Mouse (Mus musculus) heart, postnatal 25 days (tissue): ENCODE results near the gene Kcnma1. TPM values are rescaled to one million over a fixed set of nuclear protein-coding genes. Genes with fewer than 3 reads are reported as not detected.

Experiments
- DNase-seq: peaks from one replicate; pipeline ENCODE4 v3.0.0; 2022; ENCODE audit warnings: low spot score
- intact Hi-C: fragments of 180-260 bp; cut with DNase I; formaldehyde crosslinking; loops from one replicate; pipeline ENCODE4 v1.15.1; 2025
- total RNA-seq, 2 experiments: library from RNA; stranded (reverse); gene quantifications; 2 replicates each; pipeline ENCODE4 v1.2.3; 2021

Kcnma1 gene
- total RNA-seq, 2 experiments from 2014 or later: 0.45 to 0.81 TPM

DNA sequence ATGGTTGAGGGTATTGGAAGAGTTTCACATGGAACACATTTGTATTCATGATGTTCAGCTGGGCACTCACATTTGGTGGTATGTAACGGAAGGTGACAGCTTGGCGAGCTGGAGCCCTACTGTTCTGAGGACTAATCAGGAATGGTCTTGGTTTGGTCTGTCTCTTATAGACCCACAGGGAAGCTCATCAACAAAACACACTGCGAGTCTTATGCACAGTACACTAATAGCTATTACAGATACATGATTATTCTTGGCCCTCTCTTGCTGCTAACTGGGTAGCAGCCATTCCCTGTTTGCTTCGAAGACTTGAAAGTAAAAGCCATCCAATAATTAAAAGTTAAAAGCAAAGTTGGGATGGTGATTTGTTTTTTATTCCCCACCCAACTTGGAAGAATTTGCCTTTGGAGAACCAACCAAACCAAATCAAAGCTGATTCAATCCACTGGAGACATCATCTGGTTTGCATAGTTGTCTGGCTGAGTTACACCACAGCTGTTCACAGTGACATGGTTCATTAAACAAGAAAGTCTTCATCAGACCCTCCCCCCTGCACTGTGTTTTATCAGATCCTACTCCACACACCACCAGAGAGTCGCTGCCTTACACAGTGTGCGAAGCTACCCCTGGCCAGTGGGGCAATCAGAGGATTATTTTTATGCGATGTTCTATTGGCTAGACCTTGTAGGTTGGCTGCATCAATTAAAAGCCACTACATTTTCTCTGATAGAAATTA, 299.7 kb downstream of the Kcnma1 start:
- intact Hi-C loops: no loop called here
- DNase-seq: no peak

DNA sequence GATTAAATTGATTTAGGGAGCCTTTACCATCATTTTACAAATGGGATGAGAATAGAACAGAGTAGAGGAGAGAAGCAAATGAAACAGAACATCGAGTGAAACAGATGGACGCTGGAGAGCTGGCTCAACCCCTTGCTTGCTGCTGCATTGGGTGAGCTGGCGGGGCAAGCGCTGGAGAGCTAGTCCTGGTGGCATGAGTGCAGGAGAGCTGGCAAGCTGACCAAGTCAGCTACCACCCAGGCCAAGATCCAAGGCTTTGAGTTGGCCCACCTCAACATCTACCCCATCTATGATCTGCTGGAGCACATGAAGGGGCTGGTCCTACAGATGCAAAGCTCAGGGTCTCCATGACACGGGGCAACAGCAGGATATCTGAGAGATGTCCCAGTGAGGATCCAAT, 301.4 kb downstream of the Kcnma1 start:
- intact Hi-C loops: no loop called here
- no peak for DNase-seq

DNA sequence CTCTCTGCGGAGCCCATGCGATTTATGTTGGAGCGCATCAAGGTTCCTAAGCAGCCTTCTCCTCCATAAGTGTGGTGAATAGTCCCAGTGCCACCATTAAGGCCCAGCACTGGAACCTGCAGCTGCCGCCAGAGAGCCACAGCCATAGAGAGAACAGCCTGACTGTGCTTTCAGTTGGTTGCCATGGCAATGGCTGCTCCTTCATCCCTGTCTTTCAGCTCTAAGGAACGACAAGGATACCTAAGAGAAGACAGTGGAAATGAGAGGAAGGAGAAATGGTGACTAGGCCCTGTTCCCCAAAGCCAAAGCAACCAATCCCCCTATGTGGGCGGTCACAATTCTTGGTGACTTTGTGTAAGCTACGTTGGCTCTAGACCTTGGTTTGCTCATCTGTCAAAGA, 303.3 kb downstream of the Kcnma1 start:
- intact Hi-C loops: no loop called here
- DNase-seq: no peak

DNA sequence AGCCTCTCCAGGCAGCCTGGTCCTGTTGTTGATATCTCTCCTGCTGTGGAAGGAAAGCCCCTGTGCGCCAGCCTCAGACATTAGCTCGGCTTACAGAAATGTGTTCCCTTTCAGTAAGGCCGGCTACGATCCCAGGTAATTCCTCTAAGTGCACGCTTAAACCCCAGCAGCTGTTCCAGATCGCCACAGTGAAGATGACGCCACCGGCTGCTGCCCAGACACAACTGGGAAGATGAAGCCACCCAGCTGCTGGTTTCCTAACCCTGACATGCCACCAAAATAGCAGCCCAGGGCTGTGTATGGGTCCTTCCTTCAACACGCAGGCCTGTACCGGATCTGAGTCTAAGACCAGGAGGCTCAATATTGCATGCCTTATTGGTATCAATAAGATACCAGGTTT, 307.5 kb downstream of the Kcnma1 start:
- no peak for DNase-seq
- intact Hi-C loops: no loop called here

DNA sequence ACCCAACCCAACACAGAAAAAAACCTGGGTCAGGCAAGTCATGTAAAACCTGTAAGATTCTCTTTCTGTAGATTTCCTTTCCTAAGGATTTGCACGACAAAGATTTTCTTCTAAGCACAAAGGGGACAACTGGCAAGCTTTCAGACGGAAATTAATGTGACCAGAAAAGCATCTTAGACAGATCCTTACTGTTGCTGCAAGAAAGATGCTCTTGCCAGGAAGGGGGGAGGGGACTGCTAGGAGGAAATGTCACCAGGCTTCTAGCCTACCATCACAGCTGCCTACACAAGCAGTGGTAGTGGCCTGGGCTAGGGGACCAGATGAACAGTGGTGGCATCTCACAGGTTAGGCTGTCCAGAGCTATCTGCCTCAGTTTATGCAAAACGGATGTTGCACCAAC, 308.6 kb downstream of the Kcnma1 start:
- intact Hi-C loops: no loop called here
- DNase-seq: no peak

DNA sequence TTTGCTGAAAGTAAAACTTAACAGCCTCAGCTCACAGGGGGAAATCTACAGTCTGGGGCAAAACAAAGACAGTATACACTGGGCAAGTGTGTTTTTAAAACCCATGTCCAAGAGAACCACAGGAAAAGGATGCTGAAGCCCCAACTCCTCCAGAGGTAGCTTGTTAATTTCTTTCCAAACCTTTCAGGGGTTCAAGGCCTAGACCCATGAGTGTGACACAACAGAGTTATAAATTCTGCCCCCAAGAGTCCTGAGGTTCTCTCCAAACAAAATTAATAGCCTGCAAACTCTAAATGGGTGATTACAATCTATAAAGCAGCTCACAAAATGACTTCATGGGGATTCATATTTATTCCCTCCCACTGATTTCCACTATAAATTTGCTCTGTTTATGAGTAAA, 310.0 kb downstream of the Kcnma1 start:
- intact Hi-C loops: no loop called here

DNA sequence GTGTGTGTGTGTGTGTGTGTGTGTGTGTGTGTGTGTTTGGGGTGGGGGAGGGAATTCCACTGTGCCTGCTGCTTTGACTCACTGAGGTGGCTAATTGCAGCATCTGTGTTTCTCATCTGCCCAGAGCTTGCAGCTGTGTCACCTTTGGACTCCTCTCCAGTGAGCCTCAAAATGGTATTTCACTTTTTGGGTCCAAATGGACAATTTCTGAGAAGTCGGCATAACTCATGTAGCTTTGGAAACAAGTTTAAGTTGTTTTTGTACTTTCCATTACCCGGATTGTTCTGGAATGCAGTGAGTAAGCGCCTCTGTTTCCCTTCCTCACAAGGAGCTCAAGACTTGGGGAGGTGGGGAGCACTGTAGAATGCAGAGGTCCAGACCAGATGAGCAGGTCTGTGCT, 317.9 kb downstream of the Kcnma1 start:
- intact Hi-C loops: no loop called here
- no peak for DNase-seq

More for the DNA sequence above, 310.0 kb downstream of the Kcnma1 start:
- no peak for DNase-seq

DNA sequence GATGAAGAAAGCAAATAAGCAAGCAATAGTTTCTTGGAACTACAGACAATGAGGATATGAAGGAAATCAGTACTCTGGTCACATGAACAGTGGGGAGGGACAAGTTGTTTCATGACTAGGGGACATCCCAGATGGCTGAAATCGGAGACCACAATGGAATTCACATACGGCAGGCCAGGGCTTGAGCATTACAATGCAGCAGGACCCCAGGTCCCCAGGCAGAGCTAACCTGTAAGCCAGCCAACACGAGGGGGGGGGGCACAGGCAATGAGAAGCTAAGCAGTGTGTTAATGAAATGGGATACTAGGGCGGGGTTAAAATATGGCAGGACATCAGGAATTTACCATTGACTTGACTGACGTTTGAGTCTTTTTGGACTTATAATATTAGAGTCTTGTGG, 324.6 kb downstream of the Kcnma1 start:
- DNase-seq: no peak
- intact Hi-C loops: no loop called here

DNA sequence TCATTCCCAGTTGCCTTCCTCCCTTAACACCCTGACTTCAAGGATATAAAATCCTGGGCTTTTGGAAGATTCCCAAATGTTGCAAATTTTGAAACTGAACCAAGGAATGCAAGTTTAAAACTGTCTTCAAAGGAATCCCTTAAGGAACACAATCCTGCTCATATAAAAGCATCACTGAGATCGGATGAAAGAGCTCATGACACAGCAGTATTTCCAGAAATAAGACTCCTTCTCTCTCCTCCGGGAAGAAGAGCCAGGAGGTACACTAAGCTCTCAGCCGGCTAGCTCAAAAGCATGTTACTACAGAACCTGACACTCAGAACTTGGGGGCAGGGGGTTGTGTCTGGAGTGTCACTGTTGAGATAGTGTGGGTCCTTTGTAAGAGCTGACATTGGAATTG, 325.8 kb downstream of the Kcnma1 start:
- intact Hi-C loops: no loop called here
- no peak for DNase-seq

DNA sequence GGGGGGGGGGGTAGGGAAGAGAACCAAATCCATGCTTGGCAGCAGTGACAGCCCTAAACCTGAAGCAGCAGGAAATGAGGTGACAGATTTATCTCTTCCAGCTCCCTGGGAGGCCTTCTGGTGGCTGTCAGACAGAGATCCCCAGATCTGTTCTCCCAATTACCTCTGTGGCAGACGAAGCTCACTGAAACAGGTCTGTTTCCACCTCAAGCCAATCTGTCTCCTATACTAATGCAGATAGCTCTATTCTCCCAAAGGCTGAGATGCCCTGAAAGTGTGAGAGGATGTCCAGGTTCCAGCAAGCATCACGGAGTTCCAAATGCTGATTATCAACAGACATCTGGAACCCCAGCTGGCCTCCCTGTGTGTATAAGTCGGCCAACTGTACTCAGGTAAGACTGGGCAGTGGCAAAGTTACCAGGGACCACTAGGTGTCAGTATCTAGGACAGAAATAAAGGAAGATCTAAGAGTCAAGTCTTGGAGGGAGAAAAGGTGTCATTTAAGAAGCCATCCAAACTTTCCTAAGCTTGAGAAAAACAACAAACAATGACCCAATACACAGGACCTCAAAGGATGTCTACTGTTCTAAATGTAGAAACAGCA, 329.7 kb downstream of the Kcnma1 start:
- intact Hi-C loops: no loop called here
- DNase-seq: no peak

DNA sequence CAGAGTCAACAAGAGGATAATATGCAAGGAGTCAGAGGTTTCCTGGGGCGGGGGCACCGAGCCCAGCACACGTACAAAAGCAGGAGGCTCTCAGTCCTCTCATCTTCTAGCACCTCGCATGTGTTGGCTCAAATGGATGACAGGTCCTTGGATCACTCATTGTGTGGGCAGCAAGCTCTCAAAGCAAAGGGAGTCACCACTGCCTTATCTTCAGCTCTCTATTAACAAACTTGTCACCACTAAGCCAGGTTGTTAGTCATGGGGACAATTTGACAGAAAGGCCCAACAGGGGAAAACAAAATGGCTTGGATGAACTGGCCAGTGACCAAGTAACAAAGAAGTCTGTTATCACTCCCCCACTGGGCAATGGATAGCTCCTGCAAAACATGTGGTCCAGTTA, 331.5 kb downstream of the Kcnma1 start:
- intact Hi-C loops: no loop called here
- DNase-seq: no peak

DNA sequence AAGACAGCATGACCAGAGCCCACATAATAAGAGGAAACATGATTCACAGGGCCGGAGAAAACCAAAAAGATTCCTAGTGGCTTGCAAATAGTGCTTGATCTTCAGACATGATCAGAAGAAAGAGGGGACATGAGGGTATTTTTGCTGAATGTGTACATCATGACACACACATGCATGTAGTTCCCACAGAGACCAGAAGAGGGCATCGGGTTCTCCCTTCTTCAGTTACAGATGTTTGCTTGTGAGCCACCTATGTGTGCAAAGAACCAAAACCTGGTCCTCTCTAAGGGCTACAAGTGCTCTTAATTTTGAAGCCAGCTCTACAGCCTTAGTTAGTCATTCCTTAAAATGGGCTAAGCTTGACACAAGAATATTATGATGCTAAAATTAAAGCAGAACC, 334.9 kb downstream of the Kcnma1 start:
- DNase-seq: no peak
- intact Hi-C loops: no loop called here

DNA sequence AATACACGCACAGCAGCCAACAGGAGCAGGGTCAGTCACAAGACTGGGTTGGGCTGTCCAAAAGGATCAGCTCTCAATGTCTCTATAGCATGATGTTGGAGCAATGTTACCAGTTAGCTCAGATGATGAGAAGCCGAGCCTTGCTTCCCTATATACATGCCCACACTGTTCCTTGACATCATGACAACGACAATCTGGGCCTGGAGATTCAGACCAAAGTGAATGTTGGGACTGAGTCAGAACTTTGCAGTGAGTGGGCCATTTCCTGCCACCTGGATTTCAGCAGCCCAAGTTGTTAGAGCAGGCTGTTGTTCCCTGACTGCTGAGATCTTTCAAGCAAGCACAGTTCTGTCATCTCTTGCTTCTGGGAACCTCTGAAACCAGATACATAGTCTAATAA, 347.9 kb downstream of the Kcnma1 start:
- DNase-seq: no peak
- intact Hi-C loops: no loop called here

DNA sequence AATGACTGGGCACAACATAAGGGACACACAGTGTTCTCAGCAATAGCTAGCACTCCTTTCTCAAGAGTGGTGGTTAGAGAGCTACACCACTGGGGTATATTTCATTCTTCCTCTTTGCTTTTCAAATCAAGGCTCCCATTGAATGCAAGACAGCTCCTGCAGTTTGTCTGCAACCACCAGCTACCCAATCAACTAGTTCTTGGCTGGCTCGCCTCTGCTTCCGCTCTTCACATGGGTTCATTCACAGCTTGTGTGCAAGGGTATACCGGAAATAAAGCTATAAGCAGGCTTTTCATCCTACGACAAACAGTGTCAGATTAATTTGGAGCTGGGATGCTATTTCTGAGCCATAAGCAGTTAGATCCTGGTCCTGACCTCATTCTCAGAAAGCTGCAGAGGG, 362.6 kb downstream of the Kcnma1 start:
- no peak for DNase-seq
- intact Hi-C loops: no loop called here

DNA sequence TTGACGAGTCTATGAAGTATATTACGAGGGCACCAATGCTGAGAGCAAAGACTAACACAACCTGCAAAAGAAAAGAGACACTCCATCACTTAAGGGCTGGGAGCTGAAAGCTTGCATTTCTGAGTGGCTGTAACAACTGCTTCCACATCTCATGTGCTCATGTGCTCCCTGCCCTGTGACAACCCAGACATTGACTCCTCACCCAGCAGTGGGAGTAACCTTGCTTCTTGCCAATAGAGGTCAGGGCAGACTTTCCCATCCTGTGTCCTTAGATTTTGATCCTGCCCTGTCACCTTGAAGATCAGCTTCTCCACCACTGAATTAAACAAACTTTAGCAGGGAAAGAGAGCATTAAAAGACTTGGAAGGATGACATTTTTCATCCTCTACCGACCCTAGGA, 364.2 kb downstream of the Kcnma1 start:
- no peak for DNase-seq
- intact Hi-C loops: no loop called here

DNA sequence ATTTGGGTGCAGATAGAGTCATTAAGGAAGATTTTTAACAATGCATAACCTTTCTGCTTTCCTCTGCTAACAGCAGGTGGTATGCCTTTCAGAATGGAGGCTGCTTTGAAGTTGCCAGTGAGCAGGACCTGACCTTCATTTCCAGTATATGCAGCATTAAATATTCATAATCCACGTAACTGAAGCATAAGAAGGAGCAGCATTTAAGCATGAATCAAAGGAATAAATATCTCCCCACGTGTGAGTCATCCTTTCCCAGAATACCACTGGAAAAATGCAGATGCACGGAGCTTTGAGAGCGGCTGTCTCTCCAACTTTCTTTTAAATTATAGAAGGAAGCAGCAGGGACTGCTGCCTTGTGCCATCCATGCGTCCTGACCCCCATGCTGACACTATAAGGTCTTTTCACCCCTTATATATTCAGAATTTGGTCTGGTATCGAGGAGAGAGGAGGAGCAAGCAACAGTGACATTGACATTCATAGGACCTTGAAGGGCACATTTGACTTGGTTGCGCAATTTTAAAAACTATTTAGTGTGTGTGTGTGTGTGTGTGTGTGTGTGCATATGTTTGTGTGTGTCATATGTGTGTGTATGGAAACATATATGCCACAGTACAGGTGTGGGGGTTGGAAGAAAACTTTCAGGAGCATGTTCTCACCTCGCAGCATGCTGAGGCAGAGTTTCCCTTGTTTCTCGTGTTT, 368.8 kb downstream of the Kcnma1 start:
- intact Hi-C loops: no loop called here
- DNase-seq: no peak

DNA sequence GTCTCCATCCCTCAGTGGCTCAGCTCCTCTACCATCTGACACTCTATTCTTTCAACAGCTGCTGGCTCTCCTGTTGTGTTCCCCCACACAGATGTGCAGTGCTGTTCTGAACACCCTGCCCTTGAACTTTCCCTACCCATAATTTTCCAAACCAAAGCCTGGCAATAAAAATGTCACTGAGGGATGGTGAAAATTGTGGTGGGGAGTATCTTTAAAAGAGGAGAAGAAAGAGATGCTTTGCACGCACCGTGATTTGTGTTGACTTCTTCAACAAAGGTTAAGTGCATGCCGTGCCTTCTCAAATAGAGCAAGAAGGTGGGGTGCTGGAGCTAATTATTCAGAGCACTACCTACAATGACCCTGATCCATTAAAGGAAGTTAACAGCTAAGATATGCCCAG, 371.1 kb downstream of the Kcnma1 start:
- DNase-seq: no peak
- intact Hi-C loops: no loop called here

DNA sequence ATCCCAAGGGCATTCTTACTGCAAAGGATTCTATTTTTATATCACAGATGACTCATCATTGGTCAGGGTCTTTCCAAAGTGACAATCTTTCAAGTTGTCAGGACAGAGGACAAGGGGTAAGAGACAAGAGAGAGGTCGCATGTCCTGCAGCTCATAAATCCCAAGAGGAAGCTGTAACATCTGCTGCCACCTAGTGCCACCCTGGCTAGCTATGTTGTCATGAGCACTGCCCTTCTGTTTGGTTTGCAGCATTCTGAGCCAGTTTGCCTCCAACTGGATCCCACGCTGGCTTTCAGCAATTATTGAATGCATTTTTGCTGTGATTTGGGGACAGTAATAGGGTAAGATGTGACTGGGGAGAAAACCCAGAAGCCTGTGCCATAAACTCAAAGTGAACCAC, 373.6 kb downstream of the Kcnma1 start:
- intact Hi-C loops: loop anchor here (1.0 kb wide), 1 partner anchor 57 kb away; no protein-coding TSS in a partner anchor

DNA sequence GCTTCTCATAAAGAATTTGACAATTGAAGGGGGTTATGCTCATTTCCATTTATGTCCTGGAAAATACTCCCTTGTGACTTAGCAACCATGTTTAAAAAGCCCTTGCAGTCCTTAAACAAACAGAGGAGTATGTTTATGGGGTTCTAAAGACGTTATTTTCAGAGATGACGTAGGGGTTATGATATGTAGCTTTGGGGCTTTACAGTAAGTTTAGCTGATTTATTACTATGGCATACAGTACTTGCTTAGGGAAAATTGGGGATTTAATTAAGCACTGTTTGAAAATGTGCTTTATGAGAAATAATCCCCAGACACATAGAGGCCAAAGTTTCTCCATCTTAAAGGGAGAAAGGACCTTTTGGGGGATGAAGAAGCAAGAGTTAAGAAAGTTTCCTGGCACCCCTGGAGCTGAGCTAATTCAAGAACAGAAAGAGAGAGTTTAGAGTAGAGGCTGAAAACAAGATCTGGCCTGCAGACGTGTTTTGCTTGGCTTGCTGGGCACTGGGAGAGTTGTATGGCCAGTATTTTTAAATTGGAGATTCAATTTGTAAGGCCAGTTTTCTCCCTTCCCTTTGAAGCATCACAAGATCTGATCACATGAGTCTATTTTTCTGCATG, 376.1 kb downstream of the Kcnma1 start:
- no peak for DNase-seq
- intact Hi-C loops: no loop called here

More for the DNA sequence above, 373.6 kb downstream of the Kcnma1 start:
- no peak for DNase-seq

DNA sequence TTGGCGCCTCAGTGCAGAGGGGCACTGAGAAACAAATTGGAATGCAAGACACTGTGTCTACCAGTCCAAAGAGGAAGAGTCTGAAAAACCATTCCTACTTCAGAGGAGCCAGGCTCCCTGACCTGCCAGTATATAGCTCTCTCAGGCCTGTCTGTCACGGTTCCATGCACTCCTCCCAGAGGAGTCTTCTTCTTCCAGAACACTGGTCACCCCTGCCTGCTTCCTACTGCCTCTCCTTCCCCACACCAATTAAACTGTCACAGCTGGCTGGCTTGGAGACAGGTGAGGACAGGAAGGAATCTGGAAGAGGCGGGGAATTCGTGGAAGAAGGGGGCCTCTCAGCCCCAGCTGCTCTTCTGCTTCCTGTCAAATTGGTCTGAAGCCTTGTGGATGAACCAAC, 378.4 kb downstream of the Kcnma1 start:
- DNase-seq: no peak
- intact Hi-C loops: no loop called here

DNA sequence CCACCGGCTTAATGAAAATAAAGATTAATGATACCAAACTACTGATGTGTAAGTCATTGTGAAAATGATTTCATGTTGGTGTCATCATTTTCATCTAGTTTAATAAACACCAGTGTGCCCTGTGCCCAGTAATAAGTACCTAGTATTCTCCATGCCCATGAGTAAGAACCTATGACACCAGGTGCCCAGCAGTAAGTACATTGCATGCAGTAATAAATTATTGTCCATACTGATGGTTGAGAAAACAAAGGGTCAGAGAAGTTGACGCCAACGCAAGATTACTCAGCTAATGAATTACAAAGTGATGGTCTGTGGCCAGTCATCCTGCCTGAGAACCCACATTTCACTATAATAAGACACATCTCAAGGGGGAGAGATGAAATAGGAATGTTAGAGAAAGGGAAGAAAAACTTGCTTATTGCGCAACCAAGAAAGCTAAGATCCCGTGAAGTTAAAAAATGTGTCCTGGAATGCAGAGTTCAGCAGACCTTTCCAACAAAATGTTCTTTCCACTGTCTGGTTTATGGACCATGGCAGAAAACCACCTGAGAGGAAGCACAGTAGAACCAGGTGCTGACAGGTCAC, 381.2 kb downstream of the Kcnma1 start:
- no peak for DNase-seq
- intact Hi-C loops: no loop called here
